Mouse (Mus musculus): ENCODE measurements around the gene Ube2g2. TPM values are rescaled to one million over a fixed set of nuclear protein-coding genes. Genes with fewer than 3 reads are reported as not detected.

Ube2g2 gene
- polyA plus RNA-seq, 1 experiment from 2014 or later: 51.4 TPM

DNA sequence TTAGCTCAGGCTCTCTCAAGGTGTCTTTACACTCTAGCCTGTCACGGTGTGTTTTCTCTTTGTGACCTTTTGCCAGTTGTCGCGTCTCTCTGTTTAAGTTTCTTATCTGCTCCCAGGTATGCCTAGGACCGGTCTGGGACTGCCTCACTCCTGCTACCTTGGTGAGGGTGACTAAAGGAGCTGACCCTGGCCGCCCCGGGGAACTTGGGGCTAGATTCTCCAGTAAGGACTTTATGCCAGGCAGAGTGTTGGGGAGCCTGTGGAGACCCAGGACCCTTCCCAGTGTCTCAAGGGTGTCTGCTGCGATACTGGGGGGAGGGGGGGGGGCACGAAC is 39.8 kb upstream of the Ube2g2 start:
- Histone ChIP-seq H3K4me1 (replicated peaks; ENCODE audit: insufficient read depth, low read length) (peaks cover 21% of the 10 kb centered on the region; the same call in 1 of the 2 replicates), H3K4me2 (ENCODE audit: low read length) (peak overlapping the region; percentile 85), H3K9ac (ENCODE audit: low read depth, low read length) (peak overlapping the region; percentile 85), H3K27me3 (ENCODE audit: insufficient read depth, low read length) (no peaks in the 10 kb centered on the region), H3K27ac (peak overlapping the region; percentile 97), H3K4me3 (replicated peaks; ENCODE audit: low read depth, low read length) (peak overlapping the region; percentile 75), H3K9me3 (replicated peaks; ENCODE audit: low read length) (no peaks in the 10 kb centered on the region), H3K36me3 (ENCODE audit: insufficient read depth, low read length) (0 out of 2 replicates have a peak, but pooled peaks cover 4% of the 10 kb centered on the region)
- DNase-seq (ENCODE audit: low spot score) (no peak), ATAC-seq (replicated peaks; ENCODE audit: low FRiP score, low read depth) (no peak)
- no peak for TF ChIP-seq CTCF (IDR thresholded peaks at IDR 0.05; ENCODE audit: low read depth)
- 3% methylated on average over 8 of the region's 8 CpGs for WGBS

- Histone ChIP-seq H3K36me3 (ENCODE audit: insufficient read depth, low read length) (0 out of 2 replicates have a peak, but pooled peaks cover 8% of the 10 kb centered on the region), H3K9ac (ENCODE audit: low read depth, low read length) (0 out of 2 replicates have a peak overlapping the region, but pooled peaks have one; percentile 23), H3K9me3 (replicated peaks; ENCODE audit: low read length) (no peaks in the 10 kb centered on the region), H3K4me2 (ENCODE audit: low read length) (peak overlapping the region; percentile 85; the same call in 1 of the 2 replicates), H3K27ac (0 out of 2 replicates have a peak overlapping the region, but pooled peaks have one; percentile 31), H3K4me3 (replicated peaks; ENCODE audit: low read depth, low read length) (no peak overlapping the region), H3K27me3 (ENCODE audit: insufficient read depth, low read length) (no peaks in the 10 kb centered on the region), H3K4me1 (replicated peaks; ENCODE audit: insufficient read depth, low read length) (peaks cover 21% of the 10 kb centered on the region; the same call in 1 of the 2 replicates)
- ATAC-seq (replicated peaks; ENCODE audit: low FRiP score, low read depth): no peak
- DNase-seq (ENCODE audit: low spot score): peak; percentile 70
- WGBS: 37% methylated on average over 10 of the region's 10 CpGs
- no peak for TF ChIP-seq CTCF (IDR thresholded peaks at IDR 0.05; ENCODE audit: low read depth)
Observed at GRCm38 (mm10) chr10:77583795-77584422, 38.2 kb upstream of the Ube2g2 start.

GRCm38 (mm10) chr10:77586637-77587036 is 35.4 kb upstream of the Ube2g2 start:
- H3K9me3 ChIP-seq (replicated peaks; ENCODE audit: low read length): no peaks in the 10 kb centered on the region
- H3K27ac ChIP-seq: no peak overlapping the region
- DNase-seq (ENCODE audit: low spot score) (no peak), ATAC-seq (replicated peaks; ENCODE audit: low FRiP score, low read depth) (no peak)
- TF ChIP-seq CTCF (IDR thresholded peaks at IDR 0.05; ENCODE audit: low read depth): no peak
- H3K4me2 ChIP-seq (ENCODE audit: low read length): no peak overlapping the region
- H3K36me3 ChIP-seq (ENCODE audit: insufficient read depth, low read length): 0 out of 2 replicates have a peak, but pooled peaks cover 13% of the 10 kb centered on the region
- H3K9ac ChIP-seq (ENCODE audit: low read depth, low read length): no peak overlapping the region
- peaks cover 21% of the 10 kb centered on the region; the same call in 1 of the 2 replicates for H3K4me1 ChIP-seq (replicated peaks; ENCODE audit: insufficient read depth, low read length)
- H3K4me3 ChIP-seq (replicated peaks; ENCODE audit: low read depth, low read length): no peak overlapping the region
- no peaks in the 10 kb centered on the region for H3K27me3 ChIP-seq (ENCODE audit: insufficient read depth, low read length)
- WGBS: 85% methylated on average over 3 of the region's 3 CpGs

- Histone ChIP-seq H3K36me3 (ENCODE audit: insufficient read depth, low read length) (peaks cover 13% of the 10 kb centered on the region; the same call in 1 of the 2 replicates), H3K9me3 (replicated peaks; ENCODE audit: low read length) (no peaks in the 10 kb centered on the region), H3K27me3 (ENCODE audit: insufficient read depth, low read length) (no peaks in the 10 kb centered on the region), H3K27ac (peak overlapping the region; percentile 43; the same call in 1 of the 2 replicates), H3K9ac (ENCODE audit: low read depth, low read length) (no peak overlapping the region), H3K4me3 (replicated peaks; ENCODE audit: low read depth, low read length) (no peak overlapping the region), H3K4me1 (replicated peaks; ENCODE audit: insufficient read depth, low read length) (peaks cover 21% of the 10 kb centered on the region; the same call in 1 of the 2 replicates), H3K4me2 (ENCODE audit: low read length) (no peak overlapping the region)
- DNase-seq (ENCODE audit: low spot score) (no peak), ATAC-seq (replicated peaks; ENCODE audit: low FRiP score, low read depth) (no peak)
- TF ChIP-seq CTCF (IDR thresholded peaks at IDR 0.05; ENCODE audit: low read depth): no peak
- whole genome bisulfite sequencing: 75% methylated on average over 6 of the region's 6 CpGs
Observed at GRCm38 (mm10) chr10:77587091-77587775, 34.8 kb upstream of the Ube2g2 start.

DNA sequence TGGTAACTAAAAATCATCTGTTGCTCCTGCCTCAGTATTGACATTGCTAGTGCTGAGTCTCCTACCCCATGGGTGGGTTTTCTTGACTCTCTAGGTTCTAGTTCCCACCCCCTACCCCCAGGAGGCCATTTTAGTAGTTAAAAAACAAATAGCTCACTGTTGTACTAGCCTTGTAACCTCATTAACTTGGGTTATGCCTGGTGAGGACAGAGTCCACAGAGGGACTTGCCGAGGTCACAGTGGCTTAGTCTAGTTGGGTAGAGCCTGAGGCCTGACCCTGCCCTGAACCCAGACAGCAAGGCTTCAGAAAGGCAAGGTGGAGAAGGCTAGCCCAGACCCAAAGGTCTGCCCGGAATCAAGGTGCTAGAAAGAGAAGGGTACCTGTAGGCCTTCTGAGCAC is 34.0 kb upstream of the Ube2g2 start:
- H3K27me3 ChIP-seq (ENCODE audit: insufficient read depth, low read length): no peaks in the 10 kb centered on the region
- no peak overlapping the region for H3K9ac ChIP-seq (ENCODE audit: low read depth, low read length)
- H3K4me2 ChIP-seq (ENCODE audit: low read length): no peak overlapping the region
- DNase-seq (ENCODE audit: low spot score) (no peak), ATAC-seq (replicated peaks; ENCODE audit: low FRiP score, low read depth) (no peak)
- peak overlapping the region; percentile 43; the same call in 1 of the 2 replicates for H3K27ac ChIP-seq
- peaks cover 14% of the 10 kb centered on the region; the same call in 1 of the 2 replicates for H3K4me1 ChIP-seq (replicated peaks; ENCODE audit: insufficient read depth, low read length)
- TF ChIP-seq CTCF (IDR thresholded peaks at IDR 0.05; ENCODE audit: low read depth): no peak
- 81% methylated on average over 2 of the region's 2 CpGs for WGBS
- H3K4me3 ChIP-seq (replicated peaks; ENCODE audit: low read depth, low read length): no peak overlapping the region
- H3K36me3 ChIP-seq (ENCODE audit: insufficient read depth, low read length): peaks cover 21% of the 10 kb centered on the region
- no peaks in the 10 kb centered on the region for H3K9me3 ChIP-seq (replicated peaks; ENCODE audit: low read length)

DNA sequence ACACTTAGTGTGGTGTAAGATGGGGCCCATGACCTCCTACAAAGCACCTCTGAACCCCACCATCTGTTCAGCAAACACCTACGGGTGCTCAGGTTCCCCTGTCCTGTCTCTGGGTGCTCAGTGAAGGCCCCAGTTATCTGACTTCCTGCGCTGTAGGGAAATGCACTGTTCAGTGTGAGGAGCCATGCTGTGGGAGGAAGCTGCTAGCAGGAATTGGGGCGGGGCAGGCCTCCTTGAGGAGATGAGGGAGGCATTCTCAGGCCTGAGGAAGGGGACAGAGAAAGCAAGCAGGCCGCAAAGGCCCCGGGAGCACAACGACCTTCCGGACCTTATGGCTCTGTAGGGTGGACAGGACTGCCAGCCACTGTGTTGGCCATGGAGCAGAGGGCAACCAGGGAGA is 33.0 kb upstream of the Ube2g2 start:
- Histone ChIP-seq H3K4me2 (ENCODE audit: low read length) (no peak overlapping the region), H3K27me3 (ENCODE audit: insufficient read depth, low read length) (no peaks in the 10 kb centered on the region), H3K4me1 (replicated peaks; ENCODE audit: insufficient read depth, low read length) (peaks cover 4% of the 10 kb centered on the region; the same call in 1 of the 2 replicates), H3K4me3 (replicated peaks; ENCODE audit: low read depth, low read length) (no peak overlapping the region), H3K9me3 (replicated peaks; ENCODE audit: low read length) (no peaks in the 10 kb centered on the region), H3K9ac (ENCODE audit: low read depth, low read length) (no peak overlapping the region), H3K27ac (peak overlapping the region; percentile 42; the same call in 1 of the 2 replicates), H3K36me3 (ENCODE audit: insufficient read depth, low read length) (peaks cover 32% of the 10 kb centered on the region)
- DNase-seq (ENCODE audit: low spot score) (no peak), ATAC-seq (replicated peaks; ENCODE audit: low FRiP score, low read depth) (no peak)
- TF ChIP-seq CTCF (IDR thresholded peaks at IDR 0.05; ENCODE audit: low read depth): no peak
- WGBS: 62% methylated on average over 7 of the region's 7 CpGs
